Mouse (Mus musculus): ENCODE results near the gene Ankzf1. TPM values are rescaled to one million over a fixed set of nuclear protein-coding genes. Genes with fewer than 3 reads are reported as not detected.
A peak's percentile ranks its signal among the peaks of the same experiment; 100 is the strongest.

Ankzf1 gene
- polyA plus RNA-seq, 1 experiment = 47.4 TPM

- TF ChIP-seq CTCF (IDR thresholded peaks at IDR 0.05; ENCODE audit: extremely low read depth, insufficient read depth, low read length) (no peak), POLR2A (IDR thresholded peaks at IDR 0.05; ENCODE audit: extremely low read depth, insufficient read depth, low read length) (no peak)
- Histone ChIP-seq H3K27ac (ENCODE audit: insufficient read depth, low read length) (peak overlapping the region; percentile 85), H3K4me1 (ENCODE audit: control insufficient read depth, insufficient read depth, low read length) (peaks cover 3% of the 10 kb centered on the region), H3K4me3 (ENCODE audit: insufficient read depth, low read length) (no peak overlapping the region)
Observed at GRCm38 (mm10) chr1:75247071-75247930, 55.4 kb downstream of the Ankzf1 start.

GRCm38 (mm10) chr1:75248041-75248772 is 56.3 kb downstream of the Ankzf1 start:
- peaks cover 3% of the 10 kb centered on the region for H3K4me1 ChIP-seq (ENCODE audit: control insufficient read depth, insufficient read depth, low read length)
- H3K27ac ChIP-seq (ENCODE audit: insufficient read depth, low read length) = peak overlapping the region; percentile 85
- H3K4me3 ChIP-seq (ENCODE audit: insufficient read depth, low read length) = no peak overlapping the region
- TF ChIP-seq CTCF (IDR thresholded peaks at IDR 0.05; ENCODE audit: extremely low read depth, insufficient read depth, low read length) (no peak), POLR2A (IDR thresholded peaks at IDR 0.05; ENCODE audit: extremely low read depth, insufficient read depth, low read length) (no peak)

Other genes with a start within 250 kb of the Ankzf1 start
- 0.34 and 0.46 TPM in 2 replicates for gene Ihh, start 240.5 kb upstream of the Ankzf1 start, polyA plus RNA-seq (2012; rRNA removed)
- 2.0 and 2.2 TPM in 2 replicates for gene Nhej1, start 67.0 kb upstream of the Ankzf1 start, polyA plus RNA-seq (2012; rRNA removed)
- 1.7 and 1.9 TPM in 2 replicates for gene Slc23a3, start 58.3 kb upstream of the Ankzf1 start, polyA plus RNA-seq (2012; rRNA removed)
- 36.9 TPM in 2 replicates for gene Cnppd1, start 49.4 kb upstream of the Ankzf1 start, polyA plus RNA-seq (2012; rRNA removed)
- 227 and 233 TPM in 2 replicates for gene Retreg2, start 49.4 kb upstream of the Ankzf1 start, polyA plus RNA-seq (2012; rRNA removed)
- 64.3 and 64.9 TPM in 2 replicates for gene Zfand2b, start 23.5 kb upstream of the Ankzf1 start, polyA plus RNA-seq (2012; rRNA removed)
- 23.8 and 25.7 TPM in 2 replicates for gene Abcb6, start 11.8 kb upstream of the Ankzf1 start, polyA plus RNA-seq (2012; rRNA removed)
- 124 and 129 TPM in 2 replicates for gene Atg9a, start within 50 bp of the Ankzf1 start, polyA plus RNA-seq (2012; rRNA removed)
- 20.4 and 21.2 TPM in 2 replicates for gene Glb1l, start 18.7 kb downstream of the Ankzf1 start, polyA plus RNA-seq (2012; rRNA removed)
- gene Stk16, start 18.7 kb downstream of the Ankzf1 start, polyA plus RNA-seq (2012; rRNA removed) = 159 and 172 TPM in 2 replicates
- 345 and 362 TPM in 2 replicates for gene Tuba4a, start 27.7 kb downstream of the Ankzf1 start, polyA plus RNA-seq (2012; rRNA removed)
- gene A630095N17Rik, start 40.0 kb downstream of the Ankzf1 start, polyA plus RNA-seq (2012; rRNA removed) = not detected in 2 replicates
- gene Dnajb2, start 44.3 kb downstream of the Ankzf1 start, polyA plus RNA-seq (2012; rRNA removed) = 104 and 115 TPM in 2 replicates
- 405 TPM in 2 replicates for gene Ptprn, start 72.4 kb downstream of the Ankzf1 start, polyA plus RNA-seq (2012; rRNA removed)
- gene Resp18, start 86.3 kb downstream of the Ankzf1 start, polyA plus RNA-seq (2012; rRNA removed) = 138 and 162 TPM in 2 replicates
- gene Dnpep, start 125.8 kb downstream of the Ankzf1 start, polyA plus RNA-seq (2012; rRNA removed) = 73.6 and 74.4 TPM in 2 replicates
- 3.0 and 3.2 TPM in 2 replicates for gene Des, start 168.2 kb downstream of the Ankzf1 start, polyA plus RNA-seq (2012; rRNA removed)
- gene Speg, start 183.1 kb downstream of the Ankzf1 start, polyA plus RNA-seq (2012; rRNA removed) = 164 and 170 TPM in 2 replicates
- gene Gmppa, start 243.8 kb downstream of the Ankzf1 start, polyA plus RNA-seq (2012; rRNA removed) = 103 and 104 TPM in 2 replicates